Mouse (Mus musculus): Measurements from ENCODE around the gene Cdkl2. TPM values are rescaled to one million over a fixed set of nuclear protein-coding genes. Genes with fewer than 3 reads are reported as not detected.

The Cdkl2 gene
- polyA plus RNA-seq, 1 experiment from 2014 or later: 2.0 TPM

DNA sequence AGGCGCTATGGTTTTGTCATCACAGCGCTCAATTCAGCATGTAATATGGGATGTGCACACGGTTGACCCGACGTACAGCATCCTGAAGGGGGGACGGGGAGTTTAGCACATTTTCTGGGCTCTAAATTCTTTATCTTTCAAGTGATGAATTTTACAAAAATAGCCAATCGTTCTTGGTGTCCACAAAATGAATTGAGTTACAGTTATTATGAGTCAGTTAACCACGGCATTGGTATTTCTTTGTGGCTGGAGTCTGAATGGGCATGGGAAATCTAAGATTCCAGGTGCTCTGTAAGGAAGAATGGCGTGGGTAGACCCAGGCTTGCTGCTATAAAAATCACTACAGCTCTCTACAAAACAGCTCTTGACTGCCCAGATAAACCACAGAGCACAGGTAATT, 54.4 kb downstream of the Cdkl2 start:
- no peak for ATAC-seq (ENCODE audit: low FRiP score)
- Histone ChIP-seq H3K4me3 (no peak overlapping the region), H3K27ac (no peak overlapping the region), H3K9ac (no peak overlapping the region), H3K36me3 (no peaks in the 10 kb centered on the region), H3K27me3 (no peaks in the 10 kb centered on the region), H3K4me2 (replicated peaks) (no peak overlapping the region), H3K9me3 (replicated peaks) (no peaks in the 10 kb centered on the region), H3K4me1 (no peaks in the 10 kb centered on the region)
- 79% methylated on average over 9 of the region's 9 CpGs for WGBS

DNA sequence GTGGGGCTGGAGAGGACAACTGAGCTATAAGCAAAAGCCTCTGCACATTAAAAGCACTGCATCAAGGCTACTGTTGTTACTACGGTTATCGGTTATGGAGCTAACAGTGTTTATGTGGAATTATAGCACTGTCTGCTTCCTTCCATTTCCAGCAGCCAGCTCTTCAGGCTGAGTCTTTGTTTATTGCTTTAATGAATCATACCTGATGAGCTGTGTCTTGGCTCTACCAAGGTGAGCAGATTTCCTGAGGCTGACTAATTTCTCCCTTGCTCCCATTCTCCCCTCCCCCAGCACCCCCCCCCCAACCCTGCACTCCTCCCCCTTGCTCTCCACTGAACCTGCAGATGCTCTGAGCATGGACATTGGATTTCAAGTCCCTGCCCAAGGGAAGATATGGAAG, 55.9 kb downstream of the Cdkl2 start:
- no peaks in the 10 kb centered on the region for H3K27me3 ChIP-seq
- no peak overlapping the region for H3K27ac ChIP-seq
- no peaks in the 10 kb centered on the region for H3K36me3 ChIP-seq
- no peak overlapping the region for H3K4me3 ChIP-seq
- H3K9me3 ChIP-seq (replicated peaks): no peaks in the 10 kb centered on the region
- H3K9ac ChIP-seq: no peak overlapping the region
- 91% methylated on average over 2 of the region's 2 CpGs for WGBS
- no peak for ATAC-seq (ENCODE audit: low FRiP score)
- no peak overlapping the region for H3K4me2 ChIP-seq (replicated peaks)
- H3K4me1 ChIP-seq: no peaks in the 10 kb centered on the region

DNA sequence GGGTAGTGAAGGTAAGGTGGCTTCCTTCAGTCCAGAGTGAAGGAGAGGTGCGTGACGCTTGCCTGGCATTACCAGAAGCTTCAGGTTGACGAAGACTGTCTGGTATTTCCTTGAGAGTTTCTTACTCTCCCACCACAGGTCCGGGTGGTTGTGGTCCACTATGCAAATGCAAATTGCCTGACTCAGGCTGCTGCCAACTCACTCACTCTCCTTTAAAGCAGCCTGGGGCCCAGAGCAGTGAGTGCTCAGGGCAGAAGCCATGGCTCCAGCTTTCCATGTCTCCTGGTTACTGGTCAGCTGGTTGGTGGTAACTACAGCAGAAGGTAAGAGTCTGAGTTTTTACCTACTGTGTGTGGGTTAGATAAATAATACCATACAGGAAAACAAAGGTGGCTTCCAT, 56.4 kb downstream of the Cdkl2 start, which contains the start of gene Odaph:
Gene Odaph (plus strand): TSS at position 240 of the 400 bp plus-strand sequence.
- Histone ChIP-seq H3K36me3 (no peaks in the 10 kb centered on the region), H3K9me3 (replicated peaks) (no peaks in the 10 kb centered on the region), H3K4me3 (no peak within 1 kb of the TSS), H3K4me2 (replicated peaks) (no peak within 1 kb of the TSS), H3K27me3 (no peaks in the 10 kb centered on the region), H3K4me1 (no peaks in the 10 kb centered on the region), H3K9ac (no peak within 1 kb of the TSS), H3K27ac (no peak within 1 kb of the TSS)
- 64% methylated on average over 4 of the region's 4 CpGs for WGBS
- no peak for ATAC-seq (ENCODE audit: low FRiP score)

DNA sequence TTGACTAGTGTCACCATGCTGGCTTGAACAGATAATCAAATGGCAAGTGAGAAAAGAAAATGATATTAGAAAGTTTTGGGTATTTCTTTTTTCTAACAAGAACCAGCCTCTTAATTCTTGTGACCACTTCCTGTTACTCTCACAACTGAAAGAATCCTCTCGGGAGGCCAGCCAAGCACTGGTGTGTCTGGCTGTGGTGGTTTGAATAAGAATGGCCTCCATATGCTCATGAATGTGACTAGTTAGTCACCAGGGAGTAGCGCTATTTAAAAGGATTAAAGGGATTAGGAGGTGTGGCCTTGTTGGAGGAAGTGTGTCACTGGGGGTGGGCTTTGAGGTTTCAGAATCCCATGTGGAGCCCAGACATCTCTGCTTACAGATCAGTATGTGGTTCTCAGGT, 58.0 kb downstream of the Cdkl2 start:
- Histone ChIP-seq H3K4me2 (replicated peaks) (no peak overlapping the region), H3K4me1 (no peaks in the 10 kb centered on the region), H3K9me3 (replicated peaks) (no peaks in the 10 kb centered on the region), H3K27me3 (no peaks in the 10 kb centered on the region), H3K27ac (no peak overlapping the region), H3K9ac (no peak overlapping the region), H3K4me3 (no peak overlapping the region), H3K36me3 (no peaks in the 10 kb centered on the region)
- ATAC-seq (ENCODE audit: low FRiP score): no peak
- WGBS: 67% methylated on average over 2 of the region's 2 CpGs

DNA sequence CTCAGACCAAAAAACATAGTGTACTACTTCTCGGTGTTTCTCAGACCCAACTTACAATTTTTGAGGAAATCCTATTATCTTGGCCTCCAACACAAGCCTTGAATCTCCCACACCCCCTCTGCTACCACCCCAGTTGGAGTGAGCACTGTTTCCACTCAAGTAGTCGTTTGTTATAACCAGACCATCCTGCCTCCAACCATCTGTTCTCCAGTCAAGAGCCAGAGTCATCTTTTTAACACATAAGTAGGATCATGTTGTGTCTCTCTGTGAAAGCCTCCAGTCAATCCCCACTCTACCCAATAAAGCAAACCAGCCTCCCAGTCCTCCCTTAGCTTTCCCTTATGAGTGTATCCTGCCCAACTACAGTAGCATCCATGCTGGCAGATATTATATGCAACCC, 60.2 kb downstream of the Cdkl2 start:
- H3K27ac ChIP-seq: no peak overlapping the region
- H3K27me3 ChIP-seq: no peaks in the 10 kb centered on the region
- no peaks in the 10 kb centered on the region for H3K9me3 ChIP-seq (replicated peaks)
- no peak overlapping the region for H3K9ac ChIP-seq
- H3K4me2 ChIP-seq (replicated peaks): no peak overlapping the region
- no peak for ATAC-seq (ENCODE audit: low FRiP score)
- no peaks in the 10 kb centered on the region for H3K36me3 ChIP-seq
- H3K4me1 ChIP-seq: no peaks in the 10 kb centered on the region
- H3K4me3 ChIP-seq: no peak overlapping the region
- 82% methylated on average over 2 of the region's 2 CpGs for WGBS

DNA sequence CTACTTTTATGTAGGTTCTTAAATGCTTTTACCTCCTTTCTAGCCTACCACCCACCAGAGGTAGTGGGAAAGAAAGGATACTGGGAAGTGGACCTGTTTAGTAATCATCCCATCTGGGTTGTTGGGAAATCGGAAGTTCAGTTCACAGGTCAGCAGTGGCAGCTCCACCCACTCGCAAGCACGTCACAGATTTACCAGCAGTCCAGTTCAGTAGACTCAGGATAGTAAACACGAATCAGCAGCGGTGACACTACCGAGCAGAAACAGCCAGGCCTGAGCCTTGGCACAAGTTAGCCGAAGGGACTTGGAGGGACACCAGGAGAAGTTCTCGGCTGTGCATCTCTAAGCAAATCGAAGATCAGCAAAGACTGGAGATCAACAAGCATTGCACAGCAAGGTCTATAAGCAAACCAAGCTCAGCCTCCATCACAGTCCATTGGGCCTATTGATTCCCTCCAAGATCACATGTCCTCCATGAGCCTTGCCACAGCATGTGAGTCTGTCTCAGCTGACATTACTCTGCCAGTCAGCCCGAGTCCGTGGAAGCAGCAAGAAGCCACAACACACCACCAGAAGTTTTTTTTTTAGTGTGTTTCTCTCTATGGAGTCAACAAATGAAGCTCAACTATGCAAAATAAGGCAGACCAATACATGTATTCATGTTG, 62.4 kb downstream of the Cdkl2 start:
- no peak for ATAC-seq (ENCODE audit: low FRiP score)
- H3K4me2 ChIP-seq (replicated peaks): no peak overlapping the region
- H3K9ac ChIP-seq: no peak overlapping the region
- H3K4me1 ChIP-seq: no peaks in the 10 kb centered on the region
- no peak overlapping the region for H3K4me3 ChIP-seq
- no peak overlapping the region for H3K27ac ChIP-seq
- H3K36me3 ChIP-seq: no peaks in the 10 kb centered on the region
- no peaks in the 10 kb centered on the region for H3K9me3 ChIP-seq (replicated peaks)
- H3K27me3 ChIP-seq: no peaks in the 10 kb centered on the region
- WGBS: 89% methylated on average over 11 of the region's 11 CpGs

DNA sequence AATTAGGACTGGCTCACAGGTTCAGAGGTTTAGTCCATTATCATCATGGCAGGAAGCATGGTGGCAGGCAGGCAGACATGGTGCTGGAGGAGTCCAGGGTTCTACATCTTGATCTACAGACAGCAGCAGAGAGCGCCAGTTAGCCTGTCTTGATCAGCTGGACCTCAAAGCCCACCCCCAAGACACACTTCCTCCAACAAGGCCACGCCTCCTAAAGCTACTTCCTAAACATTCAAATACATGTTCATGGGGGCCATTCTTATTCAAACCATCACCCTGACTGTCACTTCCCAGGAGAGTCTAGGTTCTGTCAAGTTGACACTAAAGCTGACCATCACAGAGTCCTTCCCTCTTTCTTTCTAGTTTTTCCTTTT, 66.3 kb downstream of the Cdkl2 start:
- no peak overlapping the region for H3K4me3 ChIP-seq
- H3K9me3 ChIP-seq (replicated peaks): no peaks in the 10 kb centered on the region
- ATAC-seq (ENCODE audit: low FRiP score): no peak
- H3K27ac ChIP-seq: no peak overlapping the region
- H3K9ac ChIP-seq: no peak overlapping the region
- WGBS: 79% methylated on average over 2 of the region's 2 CpGs
- H3K36me3 ChIP-seq: no peaks in the 10 kb centered on the region
- no peak overlapping the region for H3K4me2 ChIP-seq (replicated peaks)
- no peaks in the 10 kb centered on the region for H3K4me1 ChIP-seq
- H3K27me3 ChIP-seq: no peaks in the 10 kb centered on the region

DNA sequence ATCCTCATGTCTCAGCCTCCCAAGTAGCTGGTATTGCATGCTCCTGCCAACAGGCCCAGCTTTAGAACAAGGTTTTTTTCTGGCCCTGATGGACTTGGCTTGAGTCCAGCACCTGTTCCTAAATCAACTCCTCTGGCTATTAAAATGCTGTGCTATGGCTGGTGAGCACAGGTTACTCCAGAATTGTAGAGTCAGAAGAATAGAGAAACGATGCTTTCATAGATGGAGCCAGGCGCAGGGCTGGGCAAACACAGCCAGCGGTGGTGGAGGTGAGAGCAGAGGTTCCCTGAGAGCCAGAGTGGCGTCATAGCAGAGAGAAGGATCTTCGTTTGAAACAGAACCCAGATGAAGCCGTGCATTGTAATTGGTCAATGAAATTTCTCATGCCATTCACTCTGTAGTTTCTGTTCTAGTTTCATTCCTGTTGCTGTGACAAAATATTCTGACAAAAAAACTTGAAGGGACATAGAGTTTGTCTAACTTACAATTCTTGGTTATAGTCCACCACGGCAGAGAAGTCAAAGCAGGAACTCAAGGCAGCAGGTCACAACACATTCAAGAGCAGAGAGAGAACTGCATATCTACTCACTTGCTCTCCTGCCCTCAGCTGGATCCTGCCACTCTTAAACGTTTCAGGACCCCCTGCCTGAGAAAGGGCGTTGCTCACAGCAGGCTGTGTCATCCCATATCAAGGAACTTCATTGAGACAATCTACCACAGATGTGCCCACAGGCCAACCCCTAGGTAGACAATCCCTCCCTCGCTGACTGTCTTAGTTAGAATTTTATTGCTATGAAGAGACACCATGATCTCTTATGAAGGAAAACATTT, 66.9 kb downstream of the Cdkl2 start:
- H3K4me1 ChIP-seq: no peaks in the 10 kb centered on the region
- no peaks in the 10 kb centered on the region for H3K9me3 ChIP-seq (replicated peaks)
- no peaks in the 10 kb centered on the region for H3K27me3 ChIP-seq
- H3K4me2 ChIP-seq (replicated peaks): no peak overlapping the region
- H3K27ac ChIP-seq: no peak overlapping the region
- ATAC-seq (ENCODE audit: low FRiP score): no peak
- WGBS: 69% methylated on average over 10 of the region's 10 CpGs
- no peaks in the 10 kb centered on the region for H3K36me3 ChIP-seq
- H3K9ac ChIP-seq: no peak overlapping the region
- no peak overlapping the region for H3K4me3 ChIP-seq

DNA sequence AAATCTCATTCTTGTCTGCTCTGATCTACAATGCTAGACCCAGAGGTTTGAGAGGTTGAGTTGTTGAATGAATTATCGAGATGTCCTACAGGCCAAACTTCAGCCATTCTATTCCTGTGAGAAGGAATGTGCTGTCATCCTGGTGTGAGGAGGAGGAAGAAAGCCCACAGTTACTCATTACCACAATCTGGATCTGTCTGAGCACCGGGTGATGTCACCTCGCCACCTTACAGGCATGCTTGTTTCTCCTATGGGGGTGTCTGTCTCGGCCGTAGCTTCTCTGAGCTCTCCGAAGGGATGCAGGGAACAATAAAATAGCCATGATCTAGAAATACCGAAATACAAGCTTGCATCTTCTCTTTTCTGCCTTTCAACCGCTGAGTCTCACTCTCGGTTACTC, 67.9 kb downstream of the Cdkl2 start:
- no peaks in the 10 kb centered on the region for H3K9me3 ChIP-seq (replicated peaks)

DNA sequence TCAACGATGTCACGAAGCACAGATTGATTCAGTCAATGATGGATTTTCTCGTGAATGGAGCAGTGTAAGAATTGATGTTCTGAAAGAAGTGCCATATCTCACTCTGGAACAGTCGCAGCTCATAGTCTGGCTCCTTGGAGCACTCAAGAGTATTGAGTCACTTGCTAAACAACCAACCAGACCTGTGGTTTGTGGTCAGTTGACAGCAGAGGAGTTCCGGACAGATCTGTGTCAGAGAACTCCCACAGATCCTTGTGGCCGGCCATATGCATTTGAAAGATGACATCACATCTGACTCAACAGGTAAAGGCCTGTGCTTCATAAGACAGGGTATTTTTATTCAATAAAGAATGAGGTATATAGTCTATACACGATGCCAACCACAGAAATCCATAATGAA, 69.7 kb downstream of the Cdkl2 start:
- Histone ChIP-seq H3K9ac (no peak overlapping the region), H3K27ac (no peak overlapping the region), H3K4me3 (no peak overlapping the region), H3K9me3 (replicated peaks) (no peaks in the 10 kb centered on the region), H3K27me3 (no peaks in the 10 kb centered on the region), H3K36me3 (no peaks in the 10 kb centered on the region), H3K4me1 (no peaks in the 10 kb centered on the region), H3K4me2 (replicated peaks) (no peak overlapping the region)
- WGBS: 92% methylated on average over 7 of the region's 7 CpGs
- ATAC-seq (ENCODE audit: low FRiP score): no peak

More for the DNA sequence above, 67.9 kb downstream of the Cdkl2 start:
- no peak overlapping the region for H3K4me2 ChIP-seq (replicated peaks)
- ATAC-seq (ENCODE audit: low FRiP score): no peak
- H3K27ac ChIP-seq: no peak overlapping the region
- no peaks in the 10 kb centered on the region for H3K36me3 ChIP-seq
- H3K27me3 ChIP-seq: no peaks in the 10 kb centered on the region
- WGBS: 93% methylated on average over 9 of the region's 9 CpGs
- no peaks in the 10 kb centered on the region for H3K4me1 ChIP-seq
- H3K4me3 ChIP-seq: no peak overlapping the region
- no peak overlapping the region for H3K9ac ChIP-seq

DNA sequence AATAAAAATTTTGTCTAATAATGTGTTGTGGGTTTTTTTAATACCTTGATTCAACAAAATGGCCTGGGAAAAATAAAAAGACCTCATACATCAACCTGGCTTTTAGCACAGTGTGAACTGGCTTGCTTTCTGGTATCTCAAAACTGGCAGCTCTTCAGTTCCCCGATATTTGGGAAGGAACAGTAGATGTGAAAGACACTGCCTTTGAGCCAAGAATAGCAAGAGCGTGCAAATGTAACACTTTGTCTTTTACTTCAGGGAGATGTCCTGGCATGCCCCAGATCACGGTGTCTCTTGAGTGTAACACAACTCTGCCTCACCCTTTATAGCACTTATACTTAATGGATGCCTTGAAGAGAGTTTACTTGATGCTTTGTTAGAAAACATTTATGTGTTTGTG, 71.6 kb downstream of the Cdkl2 start:
- Histone ChIP-seq H3K4me2 (replicated peaks) (no peak overlapping the region), H3K27ac (no peak overlapping the region), H3K4me1 (no peaks in the 10 kb centered on the region), H3K9ac (no peak overlapping the region), H3K9me3 (replicated peaks) (no peaks in the 10 kb centered on the region), H3K4me3 (no peak overlapping the region), H3K27me3 (no peaks in the 10 kb centered on the region), H3K36me3 (no peaks in the 10 kb centered on the region)
- ATAC-seq (ENCODE audit: low FRiP score): no peak
- 90% methylated on average over 3 of the region's 3 CpGs for WGBS

DNA sequence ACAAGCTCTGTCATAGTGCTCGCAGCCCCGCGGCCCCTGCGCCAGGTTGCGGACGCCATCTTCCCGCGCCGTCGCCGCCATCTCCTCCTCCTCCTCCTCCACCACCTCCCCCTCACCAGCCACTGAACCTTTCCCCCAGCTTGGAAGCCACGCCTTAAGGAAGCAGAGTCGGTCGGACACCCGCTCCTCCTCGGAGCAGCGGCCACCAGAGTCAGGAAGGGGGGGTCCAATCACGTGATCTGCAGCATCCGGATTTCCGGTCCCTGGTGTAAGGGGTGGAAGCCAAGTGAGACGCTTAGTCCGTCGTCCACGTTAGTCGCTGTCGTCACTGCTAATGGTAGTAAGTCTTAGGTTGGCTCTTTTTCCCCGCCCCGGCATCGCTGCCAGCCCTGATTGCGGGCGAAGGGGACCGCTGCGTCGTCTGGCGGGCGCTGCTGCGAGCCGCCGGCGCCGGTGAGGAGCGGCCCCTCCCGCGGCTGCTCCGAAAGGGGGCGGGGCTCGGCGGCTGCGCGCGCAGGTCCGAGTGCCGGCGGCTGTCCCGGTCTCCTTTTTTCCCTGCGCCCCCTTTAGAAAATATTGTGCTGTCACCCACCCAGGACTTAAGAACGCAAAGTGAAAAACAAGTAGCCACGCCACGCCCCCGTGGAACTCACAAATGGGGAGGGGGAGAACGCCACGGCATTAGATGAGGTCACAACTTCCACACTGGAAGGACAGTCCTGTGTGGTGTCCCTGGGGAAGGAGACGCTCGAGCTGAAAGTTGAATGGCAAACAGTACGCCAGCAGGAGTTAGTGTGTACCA, 80.8 kb downstream of the Cdkl2 start, which contains the start of gene Rchy1:
Gene Rchy1 (minus strand): TSS at position 430 of the 802 bp plus-strand sequence.
- no peaks in the 10 kb centered on the region for H3K27me3 ChIP-seq
- ATAC-seq (ENCODE audit: low FRiP score): peak; percentile 99
- WGBS: under 1% methylated on average over 64 of the region's 65 CpGs
- H3K27ac ChIP-seq: peak within 1 kb of the TSS; percentile 99
- H3K4me1 ChIP-seq: peaks cover 17% of the 10 kb centered on the region
- peak within 1 kb of the TSS; percentile 72 for H3K4me3 ChIP-seq
- H3K9ac ChIP-seq: peak within 1 kb of the TSS; percentile 80
- no peaks in the 10 kb centered on the region for H3K9me3 ChIP-seq (replicated peaks)
- peaks cover under 1% of the 10 kb centered on the region; the same call in 1 of the 2 replicates for H3K36me3 ChIP-seq
- H3K4me2 ChIP-seq (replicated peaks): peak within 1 kb of the TSS; percentile 56
